Mouse (Mus musculus) 3T3-L1 (cell line): ENCODE measurements at regions not wholly inside any gene's neighbourhood (a gene's known extent, or its start where the extent isn't known, plus 50 kb on each side); places are given as distances from the start of the nearest gene placed in this dataset.

Experiments used
- DNase-seq: peaks from one replicate; pipeline ENCODE4 v3.0.0-alpha.2; 2015; ENCODE audit warnings: low read depth, low spot score

DNA sequence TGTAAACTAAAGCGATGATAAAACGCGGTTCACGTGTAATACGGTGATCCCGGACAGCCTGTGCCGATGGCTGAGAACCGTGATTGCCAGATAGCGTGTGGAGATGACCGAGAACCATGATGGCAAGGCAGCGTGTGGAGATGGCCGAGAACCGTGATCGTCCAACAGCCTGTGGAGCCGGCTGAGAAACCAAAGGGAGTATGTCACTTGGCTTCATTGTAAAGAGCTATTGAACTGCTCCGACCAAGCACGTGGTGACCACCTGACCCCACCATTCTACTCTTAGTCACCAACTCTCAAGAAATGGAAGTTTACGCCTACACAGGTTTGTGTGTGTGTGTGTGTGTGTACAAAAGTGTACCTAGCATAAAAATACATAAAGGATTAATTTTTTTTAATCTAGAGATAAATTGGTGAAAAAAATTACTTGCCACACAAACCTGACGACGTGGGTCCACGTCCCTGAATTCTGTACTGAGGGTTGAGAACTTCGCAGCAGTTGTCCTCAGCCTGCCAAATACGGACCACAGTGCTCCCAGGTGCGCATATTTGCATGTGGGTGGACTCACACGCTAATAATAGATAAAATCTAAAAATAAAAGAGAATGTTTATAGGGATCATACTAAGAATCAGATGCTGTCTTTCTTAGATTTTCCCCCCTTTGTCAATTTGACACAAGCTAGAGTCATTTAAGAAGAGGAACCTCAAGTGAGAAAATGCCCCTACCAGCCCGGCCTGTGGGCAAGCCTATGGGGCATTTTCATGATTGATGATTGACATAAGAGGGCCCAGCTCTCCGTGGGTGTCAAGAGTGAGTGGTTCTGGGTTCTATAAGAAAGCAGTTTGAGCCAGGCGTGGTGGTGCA, 56.6 kb upstream of the Mef2a start:
- DNase-seq = no peak

DNA sequence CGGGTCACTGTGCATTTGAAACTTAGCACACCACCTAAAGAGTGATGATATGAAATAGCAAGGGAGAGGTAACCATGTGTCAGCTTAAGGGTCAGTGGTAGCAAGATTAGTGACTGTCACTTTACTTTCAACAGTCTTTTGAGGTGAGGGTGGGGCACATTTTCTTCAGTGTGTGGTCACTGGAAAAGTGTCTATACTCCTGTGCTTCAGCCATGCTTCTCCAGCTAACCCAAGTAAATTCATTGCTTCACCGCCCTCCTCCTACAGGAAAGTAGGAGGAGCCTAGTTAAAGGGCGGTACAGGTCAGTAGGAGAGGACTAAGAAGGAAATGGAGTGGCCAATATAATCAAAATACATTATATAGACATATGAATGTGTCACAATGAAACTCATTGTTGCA, 55.7 kb upstream of the Mef2a start:
- no peak for DNase-seq

DNA sequence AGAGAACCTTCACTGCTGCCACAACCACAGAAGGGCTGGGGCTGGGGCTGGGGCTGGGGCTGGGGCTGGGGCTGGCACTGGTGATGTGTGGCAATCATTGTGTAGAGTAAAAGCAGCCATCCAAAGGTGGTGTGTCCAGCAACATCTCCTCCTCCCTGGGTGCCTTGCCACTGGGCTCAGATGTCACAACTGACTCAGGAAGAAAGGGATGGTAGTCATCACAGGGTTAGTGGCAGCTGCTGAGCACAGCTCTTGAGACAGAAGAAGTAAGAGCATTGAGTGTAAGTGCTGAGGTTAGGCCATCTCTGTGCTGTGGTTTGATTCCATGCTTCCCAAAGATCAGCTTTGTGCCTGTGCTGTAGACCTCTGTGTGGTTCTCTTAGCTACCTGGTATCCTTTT, 53.4 kb upstream of the Mef2a start:
- DNase-seq = no peak

DNA sequence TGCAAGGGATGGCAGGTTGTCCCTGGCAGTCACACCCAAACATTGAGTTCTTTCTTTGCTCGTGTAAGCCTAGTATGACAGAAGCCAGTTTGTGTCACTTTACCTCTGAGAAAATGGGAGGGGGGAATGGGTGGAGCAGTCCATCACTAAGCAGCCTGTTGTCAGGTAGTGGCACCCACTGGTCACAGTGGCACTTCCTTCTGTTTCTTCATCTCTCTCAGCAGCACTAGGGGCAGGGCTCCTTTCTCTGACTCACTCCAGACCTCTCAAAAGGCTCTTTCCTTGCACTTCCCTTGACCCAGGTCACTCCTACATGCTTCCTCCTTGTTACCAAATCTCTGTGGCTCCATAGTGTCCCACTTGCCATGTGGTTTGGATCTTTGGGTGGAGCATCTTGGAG, 52.9 kb upstream of the Mef2a start:
- peak; percentile 10 for DNase-seq

DNA sequence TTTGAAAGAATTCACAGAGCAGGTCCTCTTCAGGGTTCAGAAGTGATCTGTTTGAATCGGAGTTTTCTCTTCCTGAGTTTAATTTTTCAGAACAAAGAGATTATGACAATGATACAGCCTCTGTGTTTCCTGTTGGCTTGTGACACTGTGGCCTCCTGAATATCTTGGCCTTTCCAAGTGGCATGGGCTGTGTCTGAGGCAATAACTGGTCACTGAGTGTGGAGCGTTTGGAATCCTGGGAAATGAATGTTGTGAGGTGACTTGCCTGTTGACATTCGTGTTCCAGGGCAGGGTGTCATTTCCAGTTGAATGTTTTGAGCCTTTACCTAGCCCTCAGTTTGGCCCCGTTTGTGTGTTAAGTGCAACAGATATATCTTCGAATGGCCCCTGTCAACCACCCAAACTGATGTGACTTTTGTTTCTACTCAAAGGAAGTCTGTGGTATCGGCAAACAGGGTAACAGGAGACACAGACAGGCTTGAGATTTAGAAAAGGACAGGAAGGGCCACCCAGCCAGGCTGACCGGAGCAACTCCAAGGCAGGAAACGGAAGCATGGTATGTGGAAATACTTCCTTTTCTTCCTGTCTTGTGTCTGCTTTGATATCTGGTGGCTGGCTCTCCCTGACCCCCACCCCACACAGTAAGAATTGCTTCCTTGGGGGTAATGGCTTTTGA, 52.3 kb upstream of the Mef2a start:
- DNase-seq = no peak
